Mouse (Mus musculus): ENCODE measurements around the gene Fam98b. TPM values are rescaled to one million over a fixed set of nuclear protein-coding genes. Genes with fewer than 3 reads are reported as not detected.

Fam98b gene
- polyA plus RNA-seq, 1 experiment from 2014 or later: 6.6 TPM

GRCm38 (mm10) chr2:117216152-117216551 is 33.4 kb upstream of the Fam98b start:
- DNase-seq (ENCODE audit: low spot score): no peak
- H3K27ac ChIP-seq (ENCODE audit: low read length): no peak overlapping the region
- H3K9ac ChIP-seq (replicated peaks; ENCODE audit: low read depth): no peak overlapping the region
- ATAC-seq: no peak
- H3K9me3 ChIP-seq (ENCODE audit: low read length): no peaks in the 10 kb centered on the region
- H3K36me3 ChIP-seq (ENCODE audit: insufficient read depth, low read length): no peaks in the 10 kb centered on the region
- WGBS: 53% methylated on average over 2 of the region's 2 CpGs
- no peak overlapping the region for H3K4me3 ChIP-seq (ENCODE audit: low read depth, low read length)
- peak; percentile 47 for TF ChIP-seq CTCF (IDR thresholded peaks at IDR 0.05)
- no peak for TF ChIP-seq EP300 (IDR thresholded peaks at IDR 0.05)
- no peaks in the 10 kb centered on the region; the same call in 1 of the 2 replicates for H3K4me1 ChIP-seq (ENCODE audit: insufficient read depth, low read depth, low read length)
- H3K4me2 ChIP-seq (replicated peaks; ENCODE audit: low read depth, low read length): no peak overlapping the region
- no peaks in the 10 kb centered on the region for H3K27me3 ChIP-seq (replicated peaks; ENCODE audit: insufficient read depth, low read length)

DNA sequence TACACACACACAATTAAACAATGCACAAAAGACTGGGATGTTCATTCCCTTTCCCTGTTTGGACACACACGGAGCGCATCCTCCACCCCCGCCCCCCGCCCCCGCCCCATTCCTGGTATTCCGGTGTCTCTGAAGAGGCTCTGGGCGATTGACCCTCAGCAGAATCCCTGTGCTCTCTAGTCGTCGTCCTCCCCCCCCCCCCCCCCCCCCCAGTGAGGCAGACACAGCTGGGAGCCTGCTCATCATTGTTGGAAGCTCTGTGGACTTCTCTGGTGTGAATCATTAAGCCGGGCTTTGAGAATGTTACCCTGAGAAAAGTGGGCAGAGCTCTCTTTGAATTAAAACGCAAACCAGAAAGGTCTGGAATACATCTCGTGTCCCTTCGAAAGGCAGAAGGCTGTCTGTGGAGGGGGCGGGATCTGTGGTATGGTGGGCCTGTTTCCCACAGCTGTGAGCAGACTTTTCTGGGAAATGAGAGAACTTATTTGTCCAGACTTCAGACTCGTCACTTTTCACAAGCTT is 31.8 kb upstream of the Fam98b start:
- DNase-seq (ENCODE audit: low spot score): peak; percentile 49
- WGBS: 14% methylated on average over 13 of the region's 15 CpGs

GRCm38 (mm10) chr2:117219536-117219935 is 30.0 kb upstream of the Fam98b start:
- TF ChIP-seq EP300 (IDR thresholded peaks at IDR 0.05) (no peak), CTCF (IDR thresholded peaks at IDR 0.05) (no peak)
- Histone ChIP-seq H3K4me3 (ENCODE audit: low read depth, low read length) (no peak overlapping the region), H3K4me2 (replicated peaks; ENCODE audit: low read depth, low read length) (no peak overlapping the region), H3K36me3 (ENCODE audit: insufficient read depth, low read length) (no peaks in the 10 kb centered on the region), H3K27me3 (replicated peaks; ENCODE audit: insufficient read depth, low read length) (no peaks in the 10 kb centered on the region), H3K27ac (ENCODE audit: low read length) (no peak overlapping the region), H3K4me1 (ENCODE audit: insufficient read depth, low read depth, low read length) (no peaks in the 10 kb centered on the region; the same call in 1 of the 2 replicates), H3K9me3 (ENCODE audit: low read length) (no peaks in the 10 kb centered on the region), H3K9ac (replicated peaks; ENCODE audit: low read depth) (no peak overlapping the region)
- no peak for DNase-seq (ENCODE audit: low spot score)
- ATAC-seq: no peak
- WGBS: 88% methylated on average over 4 of the region's 4 CpGs

More for the DNA sequence above, 31.8 kb upstream of the Fam98b start:
- Histone ChIP-seq H3K9me3 (ENCODE audit: low read length) (no peaks in the 10 kb centered on the region), H3K4me1 (ENCODE audit: insufficient read depth, low read depth, low read length) (no peaks in the 10 kb centered on the region; the same call in 1 of the 2 replicates), H3K36me3 (ENCODE audit: insufficient read depth, low read length) (no peaks in the 10 kb centered on the region), H3K4me2 (replicated peaks; ENCODE audit: low read depth, low read length) (0 out of 2 replicates have a peak overlapping the region, but pooled peaks have one; percentile 14), H3K9ac (replicated peaks; ENCODE audit: low read depth) (no peak overlapping the region), H3K27me3 (replicated peaks; ENCODE audit: insufficient read depth, low read length) (no peaks in the 10 kb centered on the region), H3K4me3 (ENCODE audit: low read depth, low read length) (no peak overlapping the region), H3K27ac (ENCODE audit: low read length) (no peak overlapping the region)
- peak; percentile 76 for ATAC-seq
- TF ChIP-seq CTCF (IDR thresholded peaks at IDR 0.05) (no peak), EP300 (IDR thresholded peaks at IDR 0.05) (no peak)

- H3K27me3 ChIP-seq (replicated peaks; ENCODE audit: insufficient read depth, low read length): no peaks in the 10 kb centered on the region
- H3K4me3 ChIP-seq (ENCODE audit: low read depth, low read length): no peak overlapping the region
- no peak overlapping the region for H3K27ac ChIP-seq (ENCODE audit: low read length)
- WGBS: 64% methylated on average over 9 of the region's 9 CpGs
- H3K9ac ChIP-seq (replicated peaks; ENCODE audit: low read depth): no peak overlapping the region
- H3K36me3 ChIP-seq (ENCODE audit: insufficient read depth, low read length): no peaks in the 10 kb centered on the region
- DNase-seq (ENCODE audit: low spot score): no peak
- no peak overlapping the region for H3K4me2 ChIP-seq (replicated peaks; ENCODE audit: low read depth, low read length)
- no peaks in the 10 kb centered on the region for H3K9me3 ChIP-seq (ENCODE audit: low read length)
- TF ChIP-seq CTCF (IDR thresholded peaks at IDR 0.05) (no peak), EP300 (IDR thresholded peaks at IDR 0.05) (no peak)
- no peak for ATAC-seq
- H3K4me1 ChIP-seq (ENCODE audit: insufficient read depth, low read depth, low read length): no peaks in the 10 kb centered on the region; the same call in 1 of the 2 replicates
These were observed 26.9 kb upstream of the Fam98b start for GRCm38 (mm10) chr2:117222651-117223050.

DNA sequence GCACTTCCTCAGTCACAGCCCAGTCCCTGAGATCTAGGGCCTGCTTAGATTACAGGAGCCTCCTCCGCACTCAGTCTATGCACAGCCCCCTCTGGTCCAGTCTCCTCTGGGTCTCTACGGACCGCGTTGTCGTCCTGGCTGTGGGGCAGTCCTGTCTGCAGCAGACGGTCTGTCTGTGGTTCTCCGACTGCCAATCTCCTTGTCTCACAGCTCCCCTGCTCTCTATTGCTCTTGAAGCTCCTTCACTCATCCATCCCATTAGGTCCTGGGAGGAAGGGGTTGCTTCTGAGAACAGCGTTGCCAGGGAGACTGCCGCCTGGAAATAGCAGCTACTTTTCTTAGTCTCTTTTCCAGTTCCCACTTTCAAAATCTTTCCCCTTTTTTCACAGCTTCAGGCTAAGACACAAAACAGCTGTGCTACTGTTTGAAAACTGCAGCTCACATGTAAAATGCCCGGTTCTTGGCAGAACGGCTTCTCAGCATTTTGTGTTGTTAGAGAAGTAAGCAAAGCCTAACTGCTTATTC is 20.9 kb upstream of the Fam98b start:
- Histone ChIP-seq H3K27ac (ENCODE audit: low read length) (no peak overlapping the region), H3K4me1 (ENCODE audit: insufficient read depth, low read depth, low read length) (no peaks in the 10 kb centered on the region), H3K27me3 (replicated peaks; ENCODE audit: insufficient read depth, low read length) (no peaks in the 10 kb centered on the region), H3K9ac (replicated peaks; ENCODE audit: low read depth) (no peak overlapping the region), H3K4me2 (replicated peaks; ENCODE audit: low read depth, low read length) (no peak overlapping the region), H3K36me3 (ENCODE audit: insufficient read depth, low read length) (no peaks in the 10 kb centered on the region), H3K4me3 (ENCODE audit: low read depth, low read length) (no peak overlapping the region), H3K9me3 (ENCODE audit: low read length) (no peaks in the 10 kb centered on the region)
- WGBS: 48% methylated on average over 11 of the region's 11 CpGs
- DNase-seq (ENCODE audit: low spot score) (peak; percentile 59), ATAC-seq (no peak; the same call in 1 of the 2 replicates)
- TF ChIP-seq EP300 (IDR thresholded peaks at IDR 0.05) (no peak), CTCF (IDR thresholded peaks at IDR 0.05) (no peak)

DNA sequence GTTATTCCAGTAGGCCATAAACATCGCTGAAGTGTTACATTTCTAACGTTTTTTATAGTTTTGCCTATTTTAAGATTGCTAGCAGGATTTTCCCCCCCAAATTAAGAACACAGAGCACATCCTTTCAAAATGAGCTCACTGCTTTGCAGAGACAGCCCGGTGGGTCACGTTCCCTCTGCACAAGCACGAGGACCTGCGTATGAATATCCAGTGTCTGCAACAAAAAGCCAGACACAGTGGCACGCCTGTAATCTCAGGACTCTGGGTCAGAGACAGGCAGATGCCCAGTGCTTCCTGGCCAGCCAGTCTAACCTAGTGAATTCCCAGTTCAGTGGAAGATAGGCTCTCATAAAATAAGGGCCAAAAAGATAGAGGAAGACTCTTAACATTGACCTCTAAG is 19.3 kb upstream of the Fam98b start:
- DNase-seq (ENCODE audit: low spot score): no peak
- no peaks in the 10 kb centered on the region for H3K36me3 ChIP-seq (ENCODE audit: insufficient read depth, low read length)
- no peaks in the 10 kb centered on the region for H3K9me3 ChIP-seq (ENCODE audit: low read length)
- WGBS: 79% methylated on average over 7 of the region's 7 CpGs
- H3K4me2 ChIP-seq (replicated peaks; ENCODE audit: low read depth, low read length): no peak overlapping the region
- no peak overlapping the region for H3K4me3 ChIP-seq (ENCODE audit: low read depth, low read length)
- no peaks in the 10 kb centered on the region for H3K4me1 ChIP-seq (ENCODE audit: insufficient read depth, low read depth, low read length)
- H3K9ac ChIP-seq (replicated peaks; ENCODE audit: low read depth): no peak overlapping the region
- no peak overlapping the region for H3K27ac ChIP-seq (ENCODE audit: low read length)
- TF ChIP-seq CTCF (IDR thresholded peaks at IDR 0.05) (no peak), EP300 (IDR thresholded peaks at IDR 0.05) (no peak)
- no peaks in the 10 kb centered on the region for H3K27me3 ChIP-seq (replicated peaks; ENCODE audit: insufficient read depth, low read length)
- ATAC-seq: no peak

All from lung, postnatal 0 days (tissue).